Mouse (Mus musculus) liver, adult 2 months (tissue): ENCODE data around the gene Ppp1r37.

Experiments
- CTCF ChIP-seq: fragments of 200-500 bp; IDR thresholded peaks from 2 replicates; pipeline ENCODE4 v1.5.1; 2011; ENCODE audit warnings: low read depth, low read length, control low read depth
- POLR2A ChIP-seq: fragments of 200-500 bp; IDR thresholded peaks from 2 replicates; pipeline ENCODE4 v1.6.1; 2011; ENCODE audit warnings: low read length, control low read depth; ENCODE audit not compliant: insufficient read depth; ENCODE audit errors: extremely low read depth

GRCm38 (mm10) chr7:19486549-19486948 is 76.3 kb downstream of the Ppp1r37 start:
- TF ChIP-seq CTCF (no peak), POLR2A (no peak)
